Mouse (Mus musculus) liver, embryonic 13.5 days (tissue): ENCODE measurements around the gene Lrrc17. TPM values are rescaled to one million over a fixed set of nuclear protein-coding genes. Genes with fewer than 3 reads are reported as not detected.

Experiments used
- ATAC-seq: fragments of 200-750 bp; cut with Nextera tagmentation; 2 replicates; pipeline ENCODE4 v1.8.0; 2017; ENCODE audit warnings: low read depth, mild to moderate bottlenecking, moderate number of reproducible peaks, moderate library complexity
- DNase-seq: peaks from one replicate; pipeline ENCODE4 v3.0.0; 2022
- H3K27ac ChIP-seq: fragments of 300-500 bp; sonication (generic); 2 replicates; pipeline ENCODE4 v1.5.1; 2015; ENCODE audit warnings: moderate library complexity, mild to moderate bottlenecking, inconsistent platforms
- H3K27me3 ChIP-seq: fragments of 300-500 bp; sonication (generic); 2 replicates; pipeline ENCODE4 v1.6.1; 2015; ENCODE audit warnings: mild to moderate bottlenecking, inconsistent platforms
- H3K36me3 ChIP-seq: fragments of 300-500 bp; sonication (generic); 2 replicates; pipeline ENCODE4 v1.6.1; 2015; ENCODE audit warnings: mild to moderate bottlenecking, inconsistent platforms
- H3K4me1 ChIP-seq: fragments of 300-500 bp; sonication (generic); replicated peaks from 2 replicates; pipeline ENCODE4 v1.6.1; 2015; ENCODE audit warnings: inconsistent platforms
- H3K4me2 ChIP-seq: fragments of 300-500 bp; sonication (generic); 2 replicates; pipeline ENCODE4 v1.6.1; 2015; ENCODE audit warnings: inconsistent platforms, mild to moderate bottlenecking, moderate library complexity
- H3K4me3 ChIP-seq: fragments of 300-500 bp; sonication (generic); replicated peaks from 2 replicates; pipeline ENCODE4 v1.5.1; 2015; ENCODE audit warnings: mild to moderate bottlenecking, inconsistent platforms
- H3K9ac ChIP-seq: fragments of 300-500 bp; sonication (generic); 2 replicates; pipeline ENCODE4 v1.6.1; 2015; ENCODE audit warnings: mild to moderate bottlenecking, inconsistent platforms
- H3K9me3 ChIP-seq: fragments of 300-500 bp; sonication (generic); replicated peaks from 2 replicates; pipeline ENCODE4 v1.6.1; 2016; ENCODE audit warnings: inconsistent platforms
- WGBS: fragments of 180-500 bp; shearing (Covaris S2); methylation state at CpG from one replicate; pipeline ENCODE4 v1.1.7; 2015; ENCODE audit not compliant: insufficient replicate concordance; 5-methylcytosine and 5-hydroxymethylcytosine counted together
- polyA plus RNA-seq: library from polyadenylated mRNA; unstranded; fragments of >200 nt; fragmentation: Nextera tagmentation; extraction: Ambion mirVana; gene quantifications from 2 replicates; pipeline ENCODE4 v1.2.1, GENCODE M21; 2015

The Lrrc17 gene
- polyA plus RNA-seq: 2.4 and 2.5 TPM in 2 replicates

DNA sequence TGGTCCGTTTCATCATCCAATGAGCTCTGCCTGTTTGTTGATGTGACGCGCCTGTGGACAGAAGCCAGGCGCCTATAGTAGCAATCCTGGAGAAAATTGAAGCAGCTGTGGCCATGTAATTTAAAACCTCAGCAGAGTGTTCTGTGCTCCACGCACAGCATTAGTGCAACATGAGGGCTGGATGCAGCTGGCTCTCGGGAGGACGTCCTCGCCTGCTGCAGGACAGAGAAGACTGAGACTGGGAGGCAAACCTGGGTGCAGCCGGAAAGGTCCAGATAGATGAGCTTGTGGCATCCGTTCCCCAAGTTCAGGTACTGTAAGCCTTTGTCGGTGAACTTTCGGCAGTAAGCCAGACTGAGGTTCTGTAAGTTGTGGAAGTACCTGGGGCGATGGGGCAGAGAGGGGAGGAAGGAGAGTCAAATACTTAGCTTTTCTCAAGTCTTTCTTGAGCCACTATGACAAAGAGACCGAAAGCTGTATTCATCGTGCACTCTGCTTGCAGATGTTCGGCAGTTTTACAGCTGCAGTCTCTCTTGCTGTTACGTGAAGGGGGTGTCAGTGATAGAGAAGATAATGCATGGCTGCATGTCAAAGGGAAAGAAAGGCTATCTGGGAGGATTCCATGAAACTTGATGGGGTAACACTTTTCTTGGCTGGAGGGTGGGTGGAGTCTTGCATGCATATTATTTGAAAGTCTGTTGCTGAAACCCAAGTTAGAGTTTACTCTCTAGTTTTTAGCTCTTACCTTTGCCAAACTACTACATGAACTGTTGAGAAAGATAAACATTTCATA is at the start of gene Lrrc17:
Gene Lrrc17 (plus strand): TSS at position 151 of the 793 bp plus-strand sequence.
- H3K36me3 ChIP-seq: no peaks in the 10 kb centered on the region
- H3K4me3 ChIP-seq: 0 out of 2 replicates have a peak within 1 kb of the TSS, but pooled peaks have one; percentile 1
- no peak within 1 kb of the TSS for H3K4me2 ChIP-seq
- H3K9ac ChIP-seq: no peak within 1 kb of the TSS
- H3K27me3 ChIP-seq: no peaks in the 10 kb centered on the region; the same call in 1 of the 2 replicates
- 65% methylated on average over 17 of the region's 17 CpGs for WGBS
- no peak within 1 kb of the TSS for H3K27ac ChIP-seq
- ATAC-seq (no peak), DNase-seq (no peak)
- H3K4me1 ChIP-seq: no peaks in the 10 kb centered on the region
- H3K9me3 ChIP-seq: no peaks in the 10 kb centered on the region

DNA sequence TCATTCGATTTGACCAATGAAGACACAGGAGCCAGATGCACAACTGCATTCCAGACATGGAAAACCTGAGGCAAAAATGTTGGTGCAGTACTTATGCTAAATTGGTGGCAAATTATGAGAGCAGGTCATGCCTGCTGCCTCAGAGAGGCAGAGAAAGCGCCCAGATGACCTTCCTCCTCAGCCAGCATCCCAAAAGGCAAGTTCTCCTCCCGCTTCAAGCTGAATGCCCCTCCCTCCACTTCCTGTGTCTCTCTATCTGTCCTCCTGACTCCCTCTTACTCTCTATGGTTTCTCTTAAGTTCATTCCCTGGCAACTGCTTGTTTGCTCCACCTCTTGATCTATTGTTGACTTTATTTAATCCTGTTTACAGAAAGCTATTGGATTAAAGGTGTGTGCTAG is 48.6 kb upstream of the Lrrc17 start:
- Histone ChIP-seq H3K4me1 (no peaks in the 10 kb centered on the region), H3K27ac (no peak overlapping the region), H3K9ac (no peak overlapping the region), H3K4me3 (no peak overlapping the region), H3K9me3 (no peaks in the 10 kb centered on the region), H3K4me2 (no peak overlapping the region), H3K27me3 (no peaks in the 10 kb centered on the region), H3K36me3 (no peaks in the 10 kb centered on the region)
- 31% methylated on average over 3 of the region's 3 CpGs for WGBS
- no peak for DNase-seq
- no peak for ATAC-seq

DNA sequence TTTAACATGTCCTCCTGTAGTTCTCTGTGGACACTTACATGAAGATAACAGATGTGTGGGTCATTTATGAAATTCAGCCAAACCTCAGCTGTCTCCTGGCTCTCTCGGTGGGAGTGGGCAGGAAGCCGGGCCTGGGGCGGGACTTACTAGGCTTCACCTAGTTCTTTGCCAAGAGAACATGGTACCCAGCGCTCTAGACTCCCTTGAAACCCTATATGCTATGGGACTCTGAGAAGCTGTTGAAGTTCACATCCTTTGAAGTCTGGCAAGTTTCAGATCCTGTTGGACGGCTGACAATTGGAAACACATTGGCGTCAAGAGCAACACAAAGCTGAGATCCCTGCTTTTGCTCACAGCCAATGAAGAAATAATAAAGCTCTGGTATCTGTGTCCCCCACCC is 47.0 kb upstream of the Lrrc17 start:
- H3K4me3 ChIP-seq: no peak overlapping the region
- 61% methylated on average over 6 of the region's 6 CpGs for WGBS
- H3K27ac ChIP-seq: no peak overlapping the region
- no peaks in the 10 kb centered on the region for H3K9me3 ChIP-seq
- ATAC-seq (no peak), DNase-seq (no peak)
- no peaks in the 10 kb centered on the region for H3K36me3 ChIP-seq
- H3K4me1 ChIP-seq: no peaks in the 10 kb centered on the region
- H3K4me2 ChIP-seq: no peak overlapping the region
- no peaks in the 10 kb centered on the region for H3K27me3 ChIP-seq
- H3K9ac ChIP-seq: no peak overlapping the region

DNA sequence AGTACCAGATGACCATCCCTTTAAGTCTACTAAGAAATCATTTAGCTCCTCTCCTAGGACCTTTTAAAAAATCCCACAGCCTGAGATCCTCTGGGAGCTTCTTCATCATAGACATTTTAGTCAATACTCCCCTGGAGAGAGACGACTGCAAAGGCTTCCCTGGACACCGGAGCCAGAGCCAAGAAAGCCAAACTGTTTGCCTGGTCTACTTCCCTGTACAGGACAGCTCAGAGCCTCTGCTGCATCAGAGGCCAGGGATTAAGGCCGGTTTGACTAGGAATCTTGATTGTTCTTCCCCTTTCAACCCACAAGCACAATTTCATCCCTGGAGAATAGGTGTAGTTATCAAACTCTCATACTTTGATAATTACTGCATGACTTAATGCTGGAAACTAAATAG is 46.5 kb upstream of the Lrrc17 start:
- no peak overlapping the region for H3K4me2 ChIP-seq
- H3K9me3 ChIP-seq: no peaks in the 10 kb centered on the region
- H3K27me3 ChIP-seq: no peaks in the 10 kb centered on the region
- ATAC-seq: no peak
- no peaks in the 10 kb centered on the region for H3K4me1 ChIP-seq
- H3K4me3 ChIP-seq: no peak overlapping the region
- WGBS: 61% methylated on average over 3 of the region's 3 CpGs
- no peaks in the 10 kb centered on the region for H3K36me3 ChIP-seq
- no peak overlapping the region for H3K27ac ChIP-seq
- no peak overlapping the region for H3K9ac ChIP-seq
- no peak for DNase-seq

DNA sequence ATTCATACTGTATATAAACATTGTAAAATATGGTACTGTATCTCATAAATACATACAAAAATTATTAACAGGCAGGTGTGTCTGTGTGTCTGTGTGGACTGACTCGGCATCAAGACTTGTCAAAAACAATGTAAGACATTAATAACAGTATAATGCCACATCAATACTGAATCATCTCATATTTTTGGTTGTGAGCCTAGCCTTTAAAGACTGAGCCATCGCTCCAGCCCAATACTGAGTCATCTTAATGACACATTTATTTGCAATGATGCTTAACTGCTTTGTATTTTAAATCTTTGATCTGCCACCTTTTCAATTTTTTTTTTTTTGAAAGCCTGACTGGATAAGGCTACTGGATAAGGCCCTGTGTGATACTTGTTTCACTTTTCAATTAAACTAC is 44.9 kb upstream of the Lrrc17 start:
- no peak for DNase-seq
- no peaks in the 10 kb centered on the region for H3K27me3 ChIP-seq
- ATAC-seq: no peak
- H3K4me3 ChIP-seq: no peak overlapping the region
- H3K9me3 ChIP-seq: no peaks in the 10 kb centered on the region
- H3K4me2 ChIP-seq: no peak overlapping the region
- WGBS: 66% methylated on average over 2 of the region's 2 CpGs
- no peak overlapping the region for H3K27ac ChIP-seq
- no peaks in the 10 kb centered on the region for H3K36me3 ChIP-seq
- H3K4me1 ChIP-seq: no peaks in the 10 kb centered on the region
- no peak overlapping the region for H3K9ac ChIP-seq

DNA sequence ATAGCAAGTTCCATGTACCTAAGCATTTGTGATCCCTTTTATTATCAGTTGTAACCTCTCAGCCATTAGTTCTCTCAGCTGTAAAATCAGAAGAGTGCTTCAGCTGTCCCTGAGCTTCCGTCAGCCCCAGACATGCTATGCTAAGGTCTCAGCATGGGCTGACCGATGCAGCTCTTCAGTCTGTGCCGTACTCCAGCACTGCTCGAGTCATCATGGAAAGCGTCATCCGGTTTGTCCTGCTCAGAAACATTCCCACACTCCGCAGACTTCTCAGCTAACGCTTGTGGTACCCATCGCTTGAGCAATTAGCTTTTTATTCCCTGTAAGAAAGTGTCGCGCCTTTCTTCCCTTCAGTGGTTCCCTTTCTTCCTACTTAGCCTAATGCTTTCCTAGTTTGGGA is 44.4 kb upstream of the Lrrc17 start:
- DNase-seq (no peak), ATAC-seq (no peak)
- Histone ChIP-seq H3K4me1 (no peaks in the 10 kb centered on the region), H3K4me3 (no peak overlapping the region), H3K9ac (no peak overlapping the region), H3K27ac (no peak overlapping the region), H3K36me3 (no peaks in the 10 kb centered on the region), H3K4me2 (no peak overlapping the region), H3K27me3 (no peaks in the 10 kb centered on the region), H3K9me3 (no peaks in the 10 kb centered on the region)
- WGBS: 80% methylated on average over 11 of the region's 11 CpGs

DNA sequence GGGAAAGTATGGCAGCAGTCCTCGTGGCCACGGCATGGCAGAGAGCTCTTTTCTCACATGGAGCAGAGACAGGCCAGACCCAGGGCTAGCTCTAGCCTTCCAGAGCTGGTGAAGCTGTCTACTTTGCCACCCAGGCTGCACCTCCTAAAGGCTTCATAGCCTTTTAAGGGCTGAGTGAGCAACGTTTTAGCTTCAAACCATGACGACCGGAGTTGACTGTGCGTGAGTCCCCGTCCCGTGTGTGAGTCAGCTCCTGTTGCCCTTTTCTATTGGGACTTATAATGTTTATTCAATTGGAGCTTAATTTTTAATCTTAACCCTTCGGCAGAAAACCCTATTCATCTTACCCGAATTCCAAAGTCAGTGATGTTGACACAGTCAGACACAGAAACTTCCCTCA is 43.2 kb upstream of the Lrrc17 start:
- no peak for ATAC-seq
- H3K36me3 ChIP-seq: no peaks in the 10 kb centered on the region

DNA sequence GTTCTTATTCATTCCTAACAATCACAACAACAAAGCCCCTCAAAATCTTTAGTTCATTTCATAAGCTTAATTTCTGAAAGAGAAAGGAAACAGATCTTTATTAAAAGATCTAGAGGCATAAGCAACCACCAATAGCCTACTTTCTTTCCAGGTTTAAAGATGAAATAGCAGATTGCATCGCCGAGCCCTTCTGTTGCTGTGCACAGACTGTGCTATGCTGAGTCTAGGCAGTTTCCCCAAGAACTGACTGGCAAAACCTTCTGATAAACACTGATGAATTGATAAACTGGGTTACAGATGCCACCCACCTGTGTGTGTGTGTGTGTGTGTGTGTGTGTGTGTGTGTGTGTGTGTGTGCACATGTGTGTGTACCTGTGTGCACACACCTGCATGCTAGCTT is 42.4 kb upstream of the Lrrc17 start:
- no peak overlapping the region for H3K27ac ChIP-seq

More for the DNA sequence above, 43.2 kb upstream of the Lrrc17 start:
- no peaks in the 10 kb centered on the region for H3K9me3 ChIP-seq
- DNase-seq: no peak
- H3K4me3 ChIP-seq: no peak overlapping the region
- no peak overlapping the region for H3K4me2 ChIP-seq
- H3K4me1 ChIP-seq: no peaks in the 10 kb centered on the region
- no peak overlapping the region for H3K27ac ChIP-seq
- H3K27me3 ChIP-seq: no peaks in the 10 kb centered on the region
- WGBS: 76% methylated on average over 10 of the region's 10 CpGs
- H3K9ac ChIP-seq: no peak overlapping the region

DNA sequence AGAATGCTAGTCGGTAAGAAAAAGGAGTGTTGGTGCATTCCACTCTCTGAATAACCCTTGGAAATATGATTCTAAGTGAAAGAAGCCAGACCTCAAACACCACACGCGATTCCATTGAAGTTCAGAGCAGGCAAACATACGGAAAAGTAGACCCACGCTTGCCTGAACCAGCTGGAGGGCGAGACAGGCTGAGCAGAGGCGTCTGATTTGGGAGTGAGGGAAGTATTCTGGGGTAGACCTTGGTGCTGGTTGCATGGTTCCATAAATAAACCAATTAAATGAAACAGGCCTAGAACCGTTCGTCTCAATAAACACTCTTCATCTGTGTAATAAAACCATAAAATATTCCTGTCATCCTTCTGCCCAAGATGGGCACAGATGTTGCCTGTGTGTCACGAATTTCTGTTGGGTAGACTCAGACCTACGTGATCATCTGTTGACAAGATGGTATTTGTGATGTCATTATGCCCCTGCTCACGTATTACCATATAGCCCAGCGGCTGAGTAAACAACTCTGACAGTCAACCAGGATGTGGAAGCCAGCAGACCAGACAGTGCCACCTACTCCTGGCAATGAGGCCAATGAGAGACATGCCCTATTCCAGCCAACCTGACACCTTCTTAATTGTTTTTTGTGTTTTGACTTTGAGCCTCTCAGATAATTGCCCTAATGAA is 40.3 kb upstream of the Lrrc17 start:
- Histone ChIP-seq H3K9ac (no peak overlapping the region), H3K9me3 (no peaks in the 10 kb centered on the region), H3K27me3 (no peaks in the 10 kb centered on the region), H3K27ac (no peak overlapping the region), H3K4me3 (no peak overlapping the region), H3K4me1 (no peaks in the 10 kb centered on the region), H3K36me3 (no peaks in the 10 kb centered on the region), H3K4me2 (no peak overlapping the region)
- ATAC-seq (no peak), DNase-seq (no peak)
- 70% methylated on average over 13 of the region's 13 CpGs for WGBS

More for the DNA sequence above, 42.4 kb upstream of the Lrrc17 start:
- H3K9me3 ChIP-seq: no peaks in the 10 kb centered on the region
- ATAC-seq (no peak), DNase-seq (no peak)
- no peaks in the 10 kb centered on the region for H3K36me3 ChIP-seq
- no peaks in the 10 kb centered on the region for H3K4me1 ChIP-seq
- H3K4me3 ChIP-seq: no peak overlapping the region
- H3K4me2 ChIP-seq: no peak overlapping the region
- H3K9ac ChIP-seq: no peak overlapping the region
- 78% methylated on average over 2 of the region's 2 CpGs for WGBS
- H3K27me3 ChIP-seq: no peaks in the 10 kb centered on the region

DNA sequence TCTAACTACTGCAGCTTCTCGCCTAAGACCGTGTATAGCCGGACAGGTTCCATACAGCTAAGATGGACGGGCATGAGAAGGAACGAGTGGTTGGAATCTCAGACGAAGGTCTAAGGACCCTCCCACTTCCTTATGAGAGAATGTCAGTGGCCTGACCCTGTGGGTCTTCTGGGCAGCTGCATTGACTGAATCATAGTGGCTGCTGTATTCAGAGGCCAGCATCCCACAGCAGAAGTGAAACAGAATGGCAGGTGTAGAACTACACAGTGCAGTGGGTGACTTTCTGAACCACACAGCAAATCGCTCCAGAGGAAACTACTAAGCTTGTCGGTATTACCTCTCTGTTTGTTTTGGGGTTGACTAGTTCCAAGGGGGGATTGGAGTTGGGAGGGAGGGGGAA is 38.2 kb upstream of the Lrrc17 start:
- Histone ChIP-seq H3K36me3 (no peaks in the 10 kb centered on the region), H3K4me1 (no peaks in the 10 kb centered on the region), H3K9ac (no peak overlapping the region), H3K27me3 (no peaks in the 10 kb centered on the region), H3K27ac (no peak overlapping the region), H3K4me3 (no peak overlapping the region), H3K9me3 (no peaks in the 10 kb centered on the region), H3K4me2 (no peak overlapping the region)
- DNase-seq (no peak), ATAC-seq (no peak)
- WGBS: 75% methylated on average over 8 of the region's 8 CpGs

DNA sequence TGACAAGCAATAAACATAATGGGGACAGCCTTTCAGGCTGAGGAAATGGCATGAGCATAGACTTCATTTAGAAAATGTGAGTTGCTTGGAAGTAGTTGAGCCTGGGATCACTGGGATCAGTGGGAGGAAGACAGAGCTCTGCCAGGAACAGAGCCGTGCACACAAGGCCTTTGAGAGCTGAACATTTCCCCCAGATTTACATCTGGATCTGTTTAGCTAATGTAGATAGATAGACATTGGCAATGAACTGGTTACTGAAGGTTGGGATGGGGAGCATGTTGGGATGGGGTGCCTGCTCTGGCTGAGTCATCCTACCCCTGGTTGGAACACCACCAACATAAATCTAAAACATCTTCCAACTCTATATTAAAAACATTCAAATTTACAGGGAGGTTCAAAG is 36.5 kb upstream of the Lrrc17 start:
- DNase-seq: no peak
- Histone ChIP-seq H3K27me3 (no peaks in the 10 kb centered on the region), H3K4me2 (no peak overlapping the region), H3K9ac (no peak overlapping the region), H3K9me3 (no peaks in the 10 kb centered on the region), H3K36me3 (no peaks in the 10 kb centered on the region), H3K27ac (no peak overlapping the region), H3K4me1 (no peaks in the 10 kb centered on the region), H3K4me3 (no peak overlapping the region)
- WGBS: 72% methylated on average over 1 of the region's 1 CpGs
- no peak for ATAC-seq

DNA sequence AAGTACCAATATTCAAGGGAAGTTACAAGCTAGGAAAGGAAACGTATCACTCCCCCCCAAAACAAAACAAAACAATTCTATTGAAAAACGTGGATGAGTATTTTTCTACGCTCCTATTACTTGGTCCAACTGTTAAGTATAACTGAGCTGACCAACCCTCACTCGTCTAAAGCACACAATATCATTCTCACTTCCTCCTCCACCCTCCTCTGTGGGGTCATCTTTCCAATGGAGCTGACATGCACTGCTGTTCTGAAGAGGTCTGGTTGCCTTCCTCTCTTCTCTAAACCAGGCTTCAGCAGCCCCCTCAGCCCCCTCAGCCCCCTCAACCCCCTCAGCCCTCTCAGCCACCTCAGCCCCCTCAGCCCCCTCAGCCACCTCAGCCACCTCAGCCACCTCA is 33.6 kb upstream of the Lrrc17 start:
- no peak overlapping the region for H3K4me3 ChIP-seq
- no peak for ATAC-seq
- H3K27me3 ChIP-seq: no peaks in the 10 kb centered on the region
- H3K4me2 ChIP-seq: no peak overlapping the region
- no peak overlapping the region for H3K9ac ChIP-seq
- H3K27ac ChIP-seq: no peak overlapping the region
- H3K4me1 ChIP-seq: no peaks in the 10 kb centered on the region
- no peak for DNase-seq
- 44% methylated on average over 4 of the region's 4 CpGs for WGBS
- H3K9me3 ChIP-seq: no peaks in the 10 kb centered on the region
- no peaks in the 10 kb centered on the region for H3K36me3 ChIP-seq
